Mouse (Mus musculus) ovary, adult 18-20 months (tissue): ENCODE measurements around the gene Bcan.
A peak's percentile ranks its signal among the peaks of the same experiment; 100 is the strongest.

ENCODE experiments used
- DNase-seq: peaks from one replicate; pipeline ENCODE4 v3.0.0; 2022; ENCODE audit warnings: low spot score, mixed read lengths

Bcan gene

DNA sequence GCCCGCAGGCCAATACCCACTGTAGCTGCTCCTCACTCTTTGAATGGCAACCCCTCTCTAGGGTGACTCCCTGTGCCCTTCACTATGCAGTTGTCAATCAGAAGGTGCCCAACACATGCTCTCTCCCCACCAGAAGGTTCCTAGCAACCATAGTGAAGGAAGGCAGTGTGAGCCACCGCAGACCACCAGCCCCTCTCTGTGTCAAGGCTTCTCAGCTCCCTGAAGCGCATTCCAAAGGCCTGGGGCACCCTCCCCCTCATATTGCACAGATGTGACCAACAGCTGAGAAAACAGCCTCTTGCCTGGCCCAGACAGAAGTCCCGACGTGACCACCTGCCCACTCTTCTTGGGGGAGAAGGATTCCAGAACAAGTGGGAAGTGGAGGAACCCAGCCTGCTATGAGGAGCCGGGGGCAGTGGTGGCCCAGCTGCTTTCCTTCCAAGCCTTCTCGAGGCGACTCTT lies 27.8 kb downstream of the Bcan start:
- DNase-seq, result no peak

- DNase-seq, result no peak
Measured at GRCm38 (mm10) chr3:87971489-87972202, 28.4 kb downstream of the Bcan start.

DNA sequence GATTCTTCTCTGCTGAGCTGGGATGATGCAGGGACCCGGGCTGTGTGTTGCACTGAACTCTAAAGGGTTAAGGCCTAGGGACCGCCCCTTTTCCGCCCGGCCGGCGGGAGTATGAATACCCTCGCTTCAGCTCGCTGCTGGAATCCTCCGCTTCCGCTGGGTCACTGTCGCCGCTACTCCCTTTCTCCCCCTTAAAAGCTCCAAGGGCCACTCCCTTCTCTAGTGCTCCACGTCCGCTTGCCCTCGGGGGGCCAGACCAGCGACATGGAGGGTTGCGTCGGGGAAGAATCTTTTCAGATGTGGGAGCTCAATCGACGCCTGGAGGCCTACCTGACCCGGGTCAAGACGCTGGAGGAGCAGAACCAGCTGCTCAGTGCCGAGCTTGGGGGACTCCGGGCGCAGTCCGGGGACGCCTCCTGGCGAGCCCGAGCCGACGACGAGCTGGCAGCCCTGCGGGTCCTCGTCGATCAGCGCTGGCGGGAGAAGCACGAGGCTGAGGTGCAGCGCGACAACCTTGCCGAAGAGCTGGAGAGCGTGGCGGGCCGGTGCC lies 29.0 kb downstream of the Bcan start, which contains the start of gene Nes:
Nes (plus strand) TSS at position 140 of the 550 bp plus-strand sequence.
- DNase-seq, result no peak

DNA sequence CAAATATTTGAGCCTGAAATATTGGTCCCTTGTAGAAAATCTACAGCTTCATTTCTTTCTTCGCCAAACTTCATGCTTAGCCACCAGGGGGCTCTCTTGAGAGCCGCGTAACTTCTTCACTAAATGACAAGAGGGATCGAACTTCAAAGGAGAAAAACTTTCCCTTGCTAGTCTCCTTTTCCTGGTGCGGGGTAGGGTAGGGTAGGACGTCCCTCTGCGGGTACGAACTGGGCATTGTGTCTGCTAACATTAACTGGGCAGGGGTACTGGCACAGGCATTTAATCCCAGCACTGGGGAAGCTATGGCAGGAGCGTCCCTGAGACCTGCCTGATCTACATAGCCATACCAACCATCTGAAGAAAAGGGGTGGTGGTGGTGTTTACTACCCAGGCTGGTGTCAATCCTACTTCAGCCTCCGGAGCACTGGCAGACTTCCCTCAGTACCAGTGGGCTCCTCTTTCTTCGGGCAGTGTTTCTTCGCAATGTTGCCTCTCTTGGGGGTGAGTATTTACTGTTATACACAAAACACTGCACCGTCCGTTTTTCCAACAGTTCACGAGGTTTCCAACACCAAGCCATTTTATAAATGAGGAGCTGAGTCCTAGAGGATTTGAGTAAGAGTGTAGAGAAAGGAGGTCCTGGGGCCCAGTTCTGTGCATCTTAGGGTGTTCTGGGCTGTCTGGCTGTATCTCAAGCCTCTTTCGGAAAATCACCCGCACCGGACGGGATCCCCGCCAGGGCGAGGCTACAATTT lies 29.7 kb downstream of the Bcan start:
- DNase-seq, result no peak

DNA sequence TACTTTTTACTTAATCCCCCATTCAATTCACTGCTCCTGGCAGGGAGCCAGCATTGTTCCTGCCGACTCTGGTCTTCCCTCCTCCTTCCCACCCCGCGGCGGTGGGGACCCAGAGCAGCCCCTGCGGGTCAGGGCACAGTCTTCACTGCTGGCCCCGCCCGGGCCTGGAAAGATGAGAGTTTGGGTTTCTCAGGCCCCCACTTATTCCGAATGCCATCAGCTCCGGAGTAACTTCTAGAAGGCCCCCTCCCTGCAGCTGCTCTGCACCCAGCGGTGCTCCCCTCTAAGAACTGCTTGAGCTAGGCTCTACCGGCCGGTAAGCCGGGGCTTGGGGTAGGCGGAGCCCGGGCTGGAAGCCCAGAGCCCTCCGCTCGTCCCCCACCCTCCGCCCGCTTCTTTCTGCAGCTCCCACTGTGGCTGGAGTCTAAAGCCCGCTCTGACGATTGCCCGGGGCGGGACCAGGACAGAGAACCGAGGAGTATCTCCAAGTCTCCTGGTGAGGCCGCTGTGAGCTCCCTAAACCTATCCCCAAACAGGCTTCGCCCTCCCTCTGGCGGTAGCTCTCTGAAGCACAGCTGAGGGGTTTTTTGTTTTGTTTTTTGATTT lies 39.3 kb downstream of the Bcan start:
- DNase-seq, result peak; percentile 90

- no peak for DNase-seq
Measured at GRCm38 (mm10) chr3:87960191-87960585, 39.8 kb downstream of the Bcan start.

DNA sequence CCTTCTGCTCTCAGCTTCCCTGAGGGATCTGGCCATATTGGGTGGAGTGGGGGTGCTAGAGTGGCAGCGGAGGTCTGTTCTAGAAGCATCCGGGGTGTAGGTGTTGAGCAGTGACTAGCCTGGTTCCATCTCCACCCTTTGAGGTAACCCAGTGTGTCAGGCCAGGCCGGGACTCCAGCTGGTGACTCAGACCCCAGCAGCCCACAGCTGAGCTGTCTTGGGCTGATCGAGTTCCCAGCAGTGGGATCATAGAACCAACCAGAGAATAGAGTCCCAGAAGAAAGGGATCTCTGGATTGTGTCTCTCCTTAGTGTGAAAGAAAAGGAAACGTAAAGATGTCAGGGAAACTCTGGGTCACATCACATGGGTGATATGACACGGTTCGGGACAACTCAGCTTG lies 40.7 kb downstream of the Bcan start:
- DNase-seq, result no peak

GRCm38 (mm10) chr3:87958967-87959366 lies 41.1 kb downstream of the Bcan start:
- DNase-seq, result no peak

- no peak for DNase-seq
Measured at GRCm38 (mm10) chr3:87958476-87958875, 41.6 kb downstream of the Bcan start.

DNA sequence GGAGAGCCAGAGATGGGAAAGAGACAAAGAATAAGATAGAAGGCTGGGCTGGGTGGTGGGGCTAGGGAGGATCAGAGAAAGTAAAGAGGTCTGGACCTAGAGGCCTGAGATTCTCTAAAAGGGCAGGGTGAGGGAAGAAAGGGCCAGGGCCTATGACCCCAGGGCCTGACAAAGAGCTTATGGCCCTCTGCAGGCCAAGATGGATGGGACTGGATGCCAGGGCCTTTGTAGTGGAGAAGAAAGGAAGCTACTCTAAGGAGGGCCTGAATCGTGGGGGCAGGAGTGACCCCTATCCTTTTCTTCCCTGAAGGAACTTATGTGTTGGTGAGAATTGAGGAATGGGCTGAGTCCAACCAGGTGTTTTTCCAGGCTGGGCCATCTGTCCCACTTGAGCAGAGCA lies 42.0 kb downstream of the Bcan start:
- DNase-seq, result no peak

GRCm38 (mm10) chr3:87952440-87952839 lies 47.6 kb downstream of the Bcan start:
- no peak for DNase-seq

DNA sequence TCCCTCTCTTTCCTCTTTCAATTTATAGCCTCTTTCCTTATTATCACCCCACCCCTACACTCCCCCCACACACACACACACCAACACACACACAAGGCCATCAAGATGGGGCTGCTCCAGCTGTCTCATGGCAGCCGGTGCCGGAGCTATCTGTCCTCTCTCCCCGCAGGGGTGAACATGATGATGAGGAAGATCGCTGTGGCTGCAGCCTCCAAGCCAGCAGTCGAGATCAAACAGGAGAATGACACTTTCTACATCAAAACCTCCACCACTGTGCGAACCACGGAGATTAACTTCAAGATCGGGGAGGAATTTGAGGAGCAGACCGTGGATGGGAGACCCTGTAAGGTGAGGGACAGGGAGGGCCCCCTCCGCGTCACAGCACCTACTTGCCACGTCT lies 48.1 kb downstream of the Bcan start:
- DNase-seq, result no peak

DNA sequence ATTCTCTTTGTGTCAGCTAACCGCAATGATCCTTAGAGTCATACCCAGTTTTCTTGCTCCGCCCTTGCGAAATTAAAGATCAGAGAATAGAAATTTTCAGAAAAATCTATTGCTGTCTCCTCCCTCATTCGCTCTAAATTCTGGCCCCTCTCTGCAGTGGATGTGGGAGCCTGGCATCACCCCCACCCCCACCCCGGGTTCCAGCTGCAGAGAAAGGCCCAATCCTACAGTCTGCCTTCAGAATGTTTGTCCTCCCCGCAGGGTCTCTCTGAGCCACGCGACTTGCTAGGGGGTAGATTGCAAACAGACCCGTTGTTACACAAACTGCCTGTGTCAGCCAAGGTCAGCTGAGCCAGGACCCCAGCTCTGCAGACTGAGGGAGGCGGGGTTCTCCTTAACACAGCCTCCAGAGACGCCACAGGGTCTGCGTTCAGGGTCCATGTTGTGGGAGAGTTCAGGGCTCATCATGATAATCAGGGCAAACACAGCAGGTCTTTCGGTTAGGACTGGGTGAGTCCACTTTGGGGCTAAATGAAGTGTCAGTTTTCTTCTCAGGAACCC lies 50.0 kb downstream of the Bcan start:
- DNase-seq, result no peak

GRCm38 (mm10) chr3:87949266-87949954 lies 50.6 kb downstream of the Bcan start:
- no peak for DNase-seq

DNA sequence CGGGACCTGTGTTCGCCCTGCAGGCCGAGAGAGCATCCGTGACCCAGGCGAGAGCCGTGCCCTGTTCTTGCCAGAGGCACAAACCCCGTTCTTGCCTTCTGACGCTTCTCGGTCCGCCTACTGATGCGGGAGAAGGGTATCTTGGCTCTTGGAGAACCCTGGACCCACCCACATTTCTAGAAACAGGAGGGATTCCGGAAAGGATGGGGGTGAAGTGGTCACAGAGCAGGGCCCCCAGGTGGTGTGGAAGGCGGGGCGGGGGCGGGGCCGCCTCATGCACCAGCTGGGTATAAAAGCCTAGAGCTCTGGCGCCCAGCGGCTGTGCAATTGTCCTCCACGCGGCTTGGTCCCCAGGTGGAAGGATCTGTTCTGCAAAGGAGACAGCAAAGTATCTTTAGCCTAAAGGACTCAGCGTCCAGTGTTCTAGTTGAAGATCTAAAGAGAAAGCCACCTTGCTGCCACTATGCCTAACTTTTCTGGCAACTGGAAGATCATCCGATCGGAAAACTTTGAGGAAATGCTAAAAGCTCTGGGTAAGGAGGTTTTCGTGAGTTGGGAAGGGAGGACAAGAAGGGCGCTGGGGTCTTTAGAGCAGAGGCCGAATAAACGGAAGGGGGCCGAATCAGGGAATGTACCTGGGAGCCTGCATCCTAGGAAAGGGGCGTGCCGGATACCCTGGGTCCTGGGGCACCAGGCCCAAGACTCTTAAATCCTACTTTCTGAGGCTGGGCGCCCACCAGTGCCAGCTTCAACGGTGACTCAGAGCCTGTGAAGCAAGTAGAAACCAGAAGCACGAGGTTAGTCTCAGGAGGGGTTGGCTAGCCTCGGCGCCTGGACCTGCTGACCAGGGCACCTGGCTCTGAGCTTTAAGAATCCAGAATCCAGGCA lies 51.4 kb downstream of the Bcan start, which contains the start of gene Crabp2:
Crabp2 (plus strand) TSS at position 289 of the 888 bp plus-strand sequence.
- DNase-seq, result no peak

DNA sequence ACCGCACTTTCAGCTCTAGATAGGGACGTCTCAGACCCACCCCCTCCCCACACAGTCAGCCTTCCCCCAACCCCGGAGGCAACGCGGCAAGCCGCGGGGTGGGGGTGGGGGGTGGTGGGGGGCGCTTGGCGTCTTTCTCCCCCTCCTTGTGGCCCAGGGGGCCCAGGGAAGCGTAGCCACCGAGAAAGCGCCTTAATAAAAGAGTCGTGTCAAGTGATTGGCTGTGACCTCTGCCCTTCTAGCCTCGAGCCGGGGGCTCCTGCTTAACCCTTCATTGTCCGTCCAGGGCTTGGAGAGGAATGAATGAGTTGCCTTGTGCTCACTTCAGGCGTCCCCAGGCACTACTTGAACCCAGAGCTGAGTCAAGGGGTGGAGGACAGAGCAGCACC lies 52.2 kb downstream of the Bcan start:
- no peak for DNase-seq

DNA sequence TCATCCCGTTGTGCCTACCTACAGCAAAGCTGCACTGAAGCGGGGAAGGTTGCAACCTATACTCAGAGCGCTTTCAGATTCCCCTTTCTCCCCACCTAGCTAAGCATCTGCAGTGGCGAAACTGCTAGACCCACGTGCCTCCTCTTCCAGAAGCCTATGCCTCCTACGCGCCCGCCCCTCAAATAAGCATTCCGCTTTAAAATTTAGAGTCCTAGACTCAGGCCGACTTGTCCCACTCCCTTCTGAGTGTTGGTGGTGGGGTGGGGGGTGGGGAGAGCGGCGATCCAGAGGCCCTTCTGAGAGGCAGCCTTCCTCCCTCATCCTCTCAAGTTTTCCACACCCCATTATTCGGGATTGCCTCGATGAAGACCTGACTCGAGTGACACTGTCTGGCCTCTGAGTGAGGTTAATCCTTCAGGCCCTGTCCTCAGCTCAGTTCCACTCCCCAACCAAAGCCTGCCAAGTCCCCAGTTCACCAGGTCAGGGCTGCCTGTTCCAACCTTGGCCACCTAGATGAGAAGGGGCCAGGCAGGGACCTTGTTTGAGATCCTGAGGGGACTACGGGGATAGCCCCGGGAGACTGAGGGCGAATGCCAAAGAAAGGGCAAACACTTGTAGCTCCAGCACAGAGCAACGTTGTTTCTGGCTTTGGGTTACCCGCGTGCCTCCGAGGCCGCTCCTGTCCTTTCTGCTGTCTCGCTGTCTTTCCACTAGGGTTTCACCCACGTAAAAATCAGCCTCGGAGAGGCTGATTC lies 52.8 kb downstream of the Bcan start:
- DNase-seq, result no peak

GRCm38 (mm10) chr3:87946541-87946860 lies 53.5 kb downstream of the Bcan start:
- no peak for DNase-seq

GRCm38 (mm10) chr3:87945781-87946540 lies 54.1 kb downstream of the Bcan start:
- no peak for DNase-seq
